Mouse (Mus musculus) frontal cortex, postnatal 14 days (tissue): ENCODE data around the gene Gm45808.
"Not testable (repeated sequence)": the region's sequence is repeated elsewhere in the genome, so short reads cannot be mapped to it uniquely, and the experiment has no call there.

Source experiments
- DNase-seq, 2 experiments: peaks; one replicate each; pipeline ENCODE4 v3.0.0; 2022; ENCODE audit warnings: low spot score in 2 of 2

The Gm45808 gene

DNA sequence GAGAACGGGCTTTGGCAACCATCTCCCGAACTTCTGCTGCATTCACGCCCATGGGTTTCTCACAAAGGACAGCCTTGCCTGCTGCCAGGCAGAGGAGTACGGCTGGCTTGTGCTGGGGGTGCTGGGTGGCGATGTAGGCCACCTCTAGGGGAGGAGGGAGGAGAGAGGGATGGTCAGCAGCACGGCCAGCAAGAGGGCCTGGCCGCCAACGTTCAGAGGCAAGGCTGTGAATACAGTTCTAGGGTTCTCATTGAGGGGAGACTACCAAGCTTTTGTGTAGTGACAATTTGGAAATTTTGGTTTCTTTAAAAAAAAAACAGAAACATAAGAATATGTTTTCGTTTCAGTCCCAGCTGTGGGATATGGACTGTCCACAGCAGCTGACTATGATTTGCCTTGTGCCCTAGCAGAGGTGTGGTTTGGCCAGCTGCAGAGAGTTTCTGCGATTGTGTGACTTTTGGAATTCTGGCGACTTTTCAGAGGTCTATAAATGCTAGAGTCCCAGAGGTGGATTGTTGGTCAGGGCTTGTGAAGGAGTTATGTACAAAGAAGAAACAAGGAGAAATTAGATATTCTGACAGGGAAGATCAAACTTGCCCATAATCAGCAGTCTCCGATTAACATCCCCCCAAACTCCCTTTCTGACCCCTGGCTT is at the start of gene Gm45808:
TSS of gene Gm45808 (minus strand) at position 51 of the 655 bp plus-strand sequence.
- DNase-seq = no peak

DNA sequence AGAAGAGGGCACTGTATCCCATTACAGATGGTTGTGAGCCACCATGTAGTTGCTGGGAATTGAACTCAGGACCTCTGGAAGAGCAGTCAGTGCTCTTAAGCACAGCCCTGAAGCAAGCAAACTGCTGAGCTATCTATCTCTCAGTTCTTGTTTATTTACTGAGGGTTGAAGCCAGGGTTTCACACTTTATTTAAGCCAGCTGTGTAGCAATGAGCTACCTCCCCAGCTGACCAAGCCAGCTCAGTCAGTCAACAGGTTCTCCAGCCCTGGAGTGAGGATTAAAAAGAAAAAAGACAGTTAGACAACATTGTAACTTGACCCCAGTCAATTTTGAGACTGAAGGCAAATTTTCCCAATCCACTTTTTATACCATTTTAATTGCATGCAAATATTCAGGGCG is 49.1 kb upstream of the Gm45808 start:
- no peak for DNase-seq

DNA sequence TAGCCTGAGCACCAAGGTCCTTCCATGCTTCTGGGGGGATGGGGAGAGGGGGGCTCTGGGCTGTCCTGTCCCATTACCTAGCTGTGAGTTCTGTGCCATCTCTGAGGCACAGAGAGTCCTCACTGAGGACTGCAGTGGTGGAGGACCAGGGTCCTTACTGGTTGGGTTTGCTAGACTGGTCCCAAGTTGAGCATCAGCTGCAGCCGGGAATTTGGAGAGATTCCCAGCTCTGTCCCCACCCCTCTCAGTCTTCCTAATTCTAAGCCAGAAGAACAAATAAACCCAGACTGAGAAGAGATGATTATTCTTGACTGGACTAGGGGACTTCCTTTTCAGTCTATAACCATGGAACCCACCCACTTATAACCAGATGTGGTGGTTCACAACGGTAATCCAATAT is 44.0 kb upstream of the Gm45808 start:
- DNase-seq = no peak

DNA sequence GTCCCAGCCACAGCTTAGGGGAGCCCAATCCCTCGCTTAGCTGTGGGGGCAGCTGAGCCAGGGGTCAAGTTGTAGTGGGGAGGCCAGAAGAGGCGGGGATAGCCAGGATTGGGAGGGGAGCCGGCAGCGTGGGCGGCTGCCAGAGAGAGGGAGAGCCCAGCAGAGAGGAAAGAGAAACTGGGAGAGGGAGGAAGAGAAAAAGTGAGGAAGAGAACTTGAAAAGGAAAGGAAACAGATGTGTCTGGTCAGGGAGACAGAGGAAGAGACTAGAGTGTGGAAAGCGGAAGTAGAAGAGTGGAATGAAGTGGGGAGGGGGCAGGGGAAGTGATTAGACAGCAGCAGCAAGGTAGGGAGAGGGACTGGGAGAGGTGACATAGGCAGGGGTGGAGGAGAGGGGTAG is 42.9 kb upstream of the Gm45808 start:
- DNase-seq = no peak

DNA sequence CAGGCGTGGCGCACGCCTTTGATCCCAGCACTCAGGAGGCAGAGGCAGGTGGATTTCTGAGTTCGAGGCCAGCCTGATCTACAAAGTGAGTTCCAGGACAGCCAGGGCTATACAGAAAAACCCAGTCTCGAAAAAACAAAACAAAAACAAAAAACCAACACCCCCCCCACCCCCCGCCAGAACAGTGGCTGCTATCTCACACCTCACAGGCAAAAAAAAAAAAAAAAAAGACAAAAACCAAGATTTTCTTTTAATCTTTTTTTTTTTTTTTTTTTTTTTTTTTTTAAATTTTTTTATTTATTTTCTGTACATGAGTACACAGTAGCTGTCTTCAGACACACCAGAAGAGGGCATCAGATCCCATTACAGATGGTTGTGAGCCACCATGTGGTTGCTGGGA is 40.6 kb upstream of the Gm45808 start:
- not testable (repeated sequence) for DNase-seq

DNA sequence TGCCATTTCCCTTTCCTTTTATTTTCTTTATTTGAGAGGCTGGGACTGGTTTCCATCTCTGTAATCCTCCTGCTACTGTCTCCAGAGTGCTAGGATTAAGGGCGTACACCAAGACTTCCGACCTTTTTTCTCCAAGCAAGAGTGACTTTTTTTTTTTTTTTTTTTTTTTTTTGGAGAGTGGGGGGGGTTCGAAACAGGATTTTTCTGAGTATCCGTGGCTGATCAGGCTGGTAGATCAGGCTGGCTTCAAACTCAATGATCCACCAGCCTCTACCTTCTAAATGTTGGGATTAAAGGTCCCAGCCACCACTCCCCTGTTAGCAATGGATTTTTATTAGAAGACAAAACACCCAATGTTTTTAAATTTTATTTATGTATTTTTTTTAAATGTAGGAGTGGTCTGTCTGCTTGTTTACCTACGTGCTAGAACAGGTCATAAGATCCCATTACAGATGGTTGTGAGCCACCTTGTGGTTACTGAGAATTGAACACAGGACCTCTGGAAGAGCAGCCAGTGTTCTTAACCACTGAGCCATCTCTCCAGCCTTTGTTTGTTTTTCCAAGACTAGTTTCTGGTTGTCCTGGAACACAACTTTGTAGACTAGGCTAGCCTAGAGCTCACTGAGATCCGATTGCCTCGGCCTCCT is 40.0 kb upstream of the Gm45808 start:
- no peak for DNase-seq

DNA sequence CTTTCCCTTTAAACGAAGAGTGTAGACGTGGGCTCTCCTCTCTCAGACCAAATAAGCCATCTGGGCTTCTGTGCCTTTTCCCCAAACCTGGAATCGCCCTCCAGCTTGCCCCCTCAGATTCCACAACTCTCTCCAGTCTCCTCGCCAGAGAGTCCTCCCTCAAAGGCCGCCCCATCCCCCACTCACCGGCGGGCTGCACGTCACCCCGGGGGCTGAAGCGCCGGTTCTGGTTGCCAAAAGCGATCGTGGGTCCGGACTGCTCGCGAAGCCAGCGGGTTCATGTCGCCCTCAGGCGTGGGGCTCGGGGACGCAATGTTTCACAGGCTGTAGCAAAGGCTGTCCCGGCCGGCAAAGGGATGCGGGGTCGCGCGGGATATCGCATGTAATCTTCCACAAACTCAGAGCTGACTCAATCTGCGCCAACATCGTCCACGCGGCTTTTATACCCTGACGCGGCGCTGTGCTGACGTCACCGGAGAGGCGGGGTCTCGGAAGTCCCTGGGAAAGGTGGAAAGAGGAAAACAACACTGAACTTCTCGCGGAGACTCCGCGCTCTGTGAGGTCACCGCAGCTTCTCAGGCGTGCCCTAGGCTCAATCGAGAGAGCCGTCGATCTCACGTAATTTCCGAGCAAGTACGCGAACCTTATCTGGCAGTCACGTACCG is 39.3 kb upstream of the Gm45808 start, which contains the start of the genes Ppp1r15a and Plekha4:
TSS of gene Ppp1r15a (minus strand) at position 460 of the 665 bp plus-strand sequence.
TSS of gene Plekha4 (plus strand) at position 522 of the 665 bp plus-strand sequence.
- peak; percentile 91 to 96 for DNase-seq

DNA sequence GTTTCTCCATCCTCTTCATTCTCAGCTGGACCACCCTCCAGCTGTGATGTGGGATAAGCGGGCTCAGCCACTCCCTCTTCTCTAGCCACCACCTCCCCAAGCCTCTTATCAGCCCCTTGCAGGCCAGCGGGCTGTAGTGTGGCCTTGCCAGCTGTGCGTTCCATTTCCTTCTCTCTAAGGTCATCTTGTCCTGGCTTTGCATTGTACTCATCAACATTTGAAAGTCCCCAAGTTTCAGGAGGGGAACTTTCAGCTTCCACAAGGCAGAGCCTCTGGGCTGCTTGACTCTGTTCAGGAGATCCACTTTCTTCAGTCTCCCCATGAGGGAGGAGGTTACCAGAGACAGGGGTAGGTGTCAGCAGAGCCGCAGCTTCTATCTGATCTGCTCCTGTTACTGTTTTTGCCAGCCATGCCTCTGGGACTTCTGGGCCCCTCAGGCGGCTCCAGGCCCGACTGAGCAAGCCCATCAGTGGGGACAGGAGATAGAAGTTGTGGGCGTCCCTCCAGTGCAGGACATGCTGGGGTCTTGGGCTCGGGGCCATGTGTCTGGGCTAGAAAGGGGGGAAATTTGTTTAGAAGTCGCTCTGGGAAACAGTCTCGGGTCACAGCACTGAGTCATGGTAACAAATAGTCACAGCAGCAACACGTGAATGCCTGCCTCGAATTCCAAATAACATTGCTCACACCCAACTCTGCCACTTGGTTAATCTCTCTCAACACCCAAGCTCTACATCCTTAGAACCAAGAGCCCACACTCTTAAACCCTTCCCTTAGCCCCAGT is 38.4 kb upstream of the Gm45808 start:
- no peak for DNase-seq

DNA sequence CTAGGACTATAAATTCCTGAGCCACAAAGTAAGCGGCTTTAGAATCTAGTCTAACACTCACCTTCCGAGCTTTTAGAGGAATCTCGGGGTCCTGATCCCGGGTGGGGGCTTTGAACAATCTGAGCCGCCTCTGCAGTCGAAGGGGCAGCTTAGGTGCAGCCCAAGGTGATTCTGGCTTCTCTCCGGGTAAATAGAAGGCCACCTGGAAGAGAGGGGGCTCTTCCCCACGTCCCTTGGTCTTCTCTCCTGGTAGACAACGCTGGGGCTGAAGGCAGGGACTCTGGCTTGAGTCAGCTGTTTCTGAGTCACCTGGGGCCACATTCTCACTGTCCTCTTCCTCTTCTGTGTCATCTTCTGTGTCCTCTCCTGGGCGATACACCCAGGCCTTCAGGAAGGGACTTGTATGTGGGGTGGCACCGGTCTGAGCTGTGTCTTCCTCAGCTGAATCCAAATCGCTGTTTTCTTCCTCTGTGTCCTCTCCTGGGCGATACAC is 37.1 kb upstream of the Gm45808 start:
- DNase-seq = no peak

DNA sequence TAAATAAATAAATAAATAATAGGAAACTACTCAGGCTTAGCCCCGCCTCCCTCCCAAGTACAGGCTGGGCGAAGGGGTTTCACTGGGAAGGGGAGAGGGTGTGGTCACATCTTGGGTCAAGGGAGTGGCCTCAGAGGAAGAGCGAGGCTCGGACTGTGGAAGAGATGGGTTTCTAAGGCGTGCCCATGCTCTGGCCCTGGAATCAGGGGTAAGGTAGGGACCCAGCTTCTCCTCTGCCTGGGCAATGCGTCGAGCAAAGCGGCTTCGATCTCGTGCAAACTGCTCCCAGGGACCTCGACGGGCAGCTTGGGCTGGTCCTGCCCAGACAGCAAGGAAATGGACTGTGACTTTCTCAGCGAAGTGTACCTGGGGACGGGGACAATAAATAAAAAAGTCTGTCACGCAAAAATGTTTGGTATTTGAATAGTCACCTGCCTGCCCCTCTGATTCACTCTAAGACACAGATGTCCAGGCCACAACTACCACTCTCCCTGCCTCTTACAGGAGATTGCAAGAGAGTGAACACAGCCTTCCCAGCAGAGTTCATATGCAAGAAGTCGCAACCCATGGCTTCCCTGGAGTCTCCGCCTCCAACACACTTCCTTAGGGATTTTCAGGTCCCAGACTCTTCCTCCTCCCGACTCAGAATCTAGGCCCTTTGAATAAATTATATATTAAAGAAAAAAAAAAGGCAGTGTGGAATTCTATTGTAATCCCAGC is 36.5 kb upstream of the Gm45808 start:
- DNase-seq = no peak

DNA sequence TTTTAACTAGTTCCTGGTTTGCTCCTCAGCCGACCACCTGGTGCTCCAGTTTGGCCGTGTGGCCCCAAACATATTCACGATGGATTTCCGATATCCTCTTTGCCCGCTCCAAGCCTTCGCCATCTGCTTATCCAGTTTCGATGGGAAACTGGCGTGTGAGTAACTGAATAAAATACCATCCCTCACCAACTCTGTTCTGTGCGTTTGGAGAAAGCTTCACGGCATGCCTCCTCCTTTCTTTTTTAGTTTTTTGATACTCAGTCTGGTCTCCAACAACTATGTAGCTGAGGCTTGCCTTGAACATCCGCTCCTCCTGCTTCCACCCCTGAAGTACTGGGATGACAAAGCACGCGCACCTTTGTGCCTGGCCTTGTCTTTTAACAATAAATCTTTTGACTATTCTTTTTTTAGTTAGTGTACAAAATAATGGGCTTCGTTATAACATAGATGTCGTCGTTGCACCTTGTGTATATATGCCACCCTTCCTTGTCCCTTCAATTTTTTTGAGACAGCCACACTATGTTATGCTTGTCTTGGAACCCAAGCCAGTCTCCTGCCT is 35.7 kb upstream of the Gm45808 start:
- DNase-seq = no peak

DNA sequence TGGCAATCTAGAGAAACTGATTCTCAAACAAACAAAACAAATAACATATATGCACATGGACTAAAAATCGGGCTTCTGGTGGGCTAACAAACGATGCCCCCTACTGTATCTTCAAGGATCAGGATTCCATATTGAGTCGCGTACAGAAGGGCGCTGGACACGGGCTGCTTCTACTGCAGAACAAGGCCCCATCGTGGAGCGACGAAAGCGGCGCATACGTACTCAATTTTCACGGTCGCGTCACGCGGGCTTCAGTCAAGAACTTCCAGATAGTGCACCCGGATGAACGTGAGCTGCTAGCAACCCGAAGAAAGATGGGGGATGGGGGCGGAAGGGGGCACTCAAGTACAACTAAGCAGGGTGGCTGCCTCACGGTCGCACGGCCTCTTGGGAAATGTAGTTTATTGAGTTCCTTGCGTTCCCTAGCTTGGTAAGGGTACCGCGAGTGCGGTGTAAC is 35.1 kb upstream of the Gm45808 start:
- DNase-seq = peak; percentile 88 to 90

DNA sequence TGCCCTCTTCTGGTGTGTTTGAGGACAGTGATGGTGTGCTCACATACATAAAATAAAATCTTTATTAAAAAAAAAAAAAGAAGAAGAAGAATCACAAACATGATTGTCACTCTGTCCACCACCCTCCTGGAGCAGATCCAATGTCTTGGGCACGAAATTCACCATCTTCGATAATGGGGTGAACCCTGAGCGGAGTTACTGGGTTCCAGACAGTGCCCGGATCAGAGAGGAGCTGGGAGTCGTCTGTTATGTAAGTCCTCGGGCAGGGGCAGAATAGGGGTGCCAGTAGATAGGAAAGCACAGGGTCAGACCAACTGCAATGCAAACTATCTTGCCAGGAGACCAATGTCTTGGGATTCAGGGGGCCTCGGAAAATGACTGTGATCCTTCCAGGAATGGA is 34.0 kb upstream of the Gm45808 start:
- no peak for DNase-seq

DNA sequence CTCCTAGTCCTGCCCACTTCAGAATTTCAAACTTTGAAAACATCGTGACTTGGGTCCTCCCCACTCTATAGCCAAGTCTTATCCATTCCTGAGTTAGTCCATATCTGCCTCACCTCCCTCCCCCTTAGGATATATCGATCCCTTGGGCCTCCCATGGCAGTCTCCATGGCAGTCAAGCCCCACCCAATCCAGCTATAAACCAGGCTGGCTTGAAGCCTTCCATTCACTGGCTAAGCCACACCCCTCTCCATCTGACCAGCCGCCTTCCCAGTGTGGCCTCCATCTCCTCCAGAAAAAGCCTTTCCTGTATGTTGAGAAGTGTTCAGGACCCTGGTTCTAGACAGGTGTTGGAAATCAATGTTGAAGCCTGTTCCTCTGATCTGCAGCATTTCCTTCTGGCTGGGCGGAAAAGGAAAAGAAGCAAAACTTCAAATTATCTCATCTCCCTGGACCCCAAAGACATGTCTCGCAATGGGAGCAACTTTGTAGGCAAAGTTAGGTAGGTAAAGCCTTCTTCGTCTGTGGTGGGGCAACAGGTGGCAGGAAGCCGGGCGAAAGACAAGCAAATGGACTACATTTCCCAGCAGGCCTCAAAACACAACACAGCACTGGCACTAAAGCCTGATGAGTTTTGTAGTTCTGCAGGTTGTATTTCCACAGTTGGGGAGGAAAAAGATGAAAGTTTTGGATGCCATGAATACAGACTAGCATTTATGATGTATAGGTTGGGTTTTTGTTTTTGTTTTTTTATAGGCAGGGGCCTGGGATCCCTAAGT is 32.9 kb upstream of the Gm45808 start:
- no peak for DNase-seq

DNA sequence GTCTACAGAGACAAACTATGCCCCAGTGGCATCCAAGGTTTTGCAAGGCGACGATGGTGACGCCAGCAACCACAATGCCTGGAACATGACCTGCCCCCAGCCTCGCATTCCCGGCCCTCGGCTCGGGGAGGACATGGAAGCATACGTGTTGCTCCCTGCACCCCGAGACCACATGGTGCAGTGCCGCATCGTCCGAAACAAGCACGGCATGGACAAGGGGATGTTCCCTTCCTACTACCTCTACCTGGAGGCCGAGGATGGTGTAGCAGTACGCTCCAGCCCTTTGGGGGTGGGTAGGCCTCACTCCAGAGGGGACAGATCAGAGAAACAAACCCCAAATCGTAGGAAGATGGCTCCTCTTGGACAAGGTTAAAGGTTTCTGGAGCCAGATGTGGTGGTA is 32.0 kb upstream of the Gm45808 start:
- no peak for DNase-seq

DNA sequence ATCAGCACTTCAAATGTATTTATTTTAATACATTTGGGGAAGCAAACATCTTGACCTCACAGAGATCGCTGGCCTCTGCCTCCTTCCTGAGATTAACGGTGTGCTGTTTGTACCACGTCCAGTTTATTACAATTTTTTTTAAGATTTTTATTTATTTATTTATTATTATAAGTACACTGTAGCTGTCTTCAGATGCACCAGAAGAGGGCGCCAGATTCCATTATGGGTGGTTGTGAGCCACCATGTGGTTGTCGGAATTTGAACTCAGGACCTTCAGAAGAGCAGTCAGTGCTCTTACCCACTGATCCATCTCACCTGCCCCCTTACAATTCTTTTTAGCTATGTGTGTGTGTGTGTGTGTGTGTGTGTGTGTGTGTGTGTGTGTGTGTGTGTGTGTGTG is 30.2 kb upstream of the Gm45808 start:
- not testable (repeated sequence) for DNase-seq

DNA sequence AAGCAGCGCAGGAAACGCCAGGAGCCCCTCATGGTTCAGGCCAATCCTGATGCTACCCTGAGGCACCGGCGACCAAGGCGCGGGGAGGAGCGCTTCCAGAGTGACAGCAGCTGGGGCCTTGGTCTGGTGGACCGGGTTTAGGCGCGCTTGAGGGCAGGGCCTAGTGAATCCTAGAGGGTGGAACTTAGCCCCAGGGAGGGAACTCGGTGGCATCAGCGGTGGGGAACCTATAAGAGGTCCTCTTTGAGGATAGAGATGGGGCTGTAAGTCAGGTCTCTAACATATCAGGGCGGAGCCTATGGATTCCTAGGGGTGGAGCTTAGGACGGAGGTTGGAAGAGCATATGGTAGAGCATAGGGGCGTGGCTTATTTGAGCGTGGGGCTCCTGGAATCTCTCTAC is 28.8 kb upstream of the Gm45808 start:
- no peak for DNase-seq

DNA sequence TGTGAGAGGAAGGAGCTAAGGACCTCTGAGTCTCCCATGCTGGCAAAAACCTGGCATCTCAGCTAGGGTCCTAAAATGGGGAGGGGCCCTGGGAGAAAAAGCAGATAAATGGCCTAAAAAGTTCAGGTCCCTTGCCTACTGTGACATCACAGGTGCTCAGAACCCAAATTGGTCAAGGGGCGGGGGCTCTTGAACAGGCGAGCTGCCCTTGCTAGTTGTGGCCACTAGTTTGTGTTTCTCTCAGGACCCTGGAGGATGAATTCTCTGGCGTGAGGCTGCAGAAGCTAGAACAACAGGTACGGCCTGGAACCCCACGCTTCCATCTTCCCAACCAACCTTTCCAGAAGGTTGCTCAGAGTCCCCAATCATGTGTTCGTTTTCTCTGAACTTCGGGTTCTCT is 27.8 kb upstream of the Gm45808 start:
- no peak for DNase-seq

DNA sequence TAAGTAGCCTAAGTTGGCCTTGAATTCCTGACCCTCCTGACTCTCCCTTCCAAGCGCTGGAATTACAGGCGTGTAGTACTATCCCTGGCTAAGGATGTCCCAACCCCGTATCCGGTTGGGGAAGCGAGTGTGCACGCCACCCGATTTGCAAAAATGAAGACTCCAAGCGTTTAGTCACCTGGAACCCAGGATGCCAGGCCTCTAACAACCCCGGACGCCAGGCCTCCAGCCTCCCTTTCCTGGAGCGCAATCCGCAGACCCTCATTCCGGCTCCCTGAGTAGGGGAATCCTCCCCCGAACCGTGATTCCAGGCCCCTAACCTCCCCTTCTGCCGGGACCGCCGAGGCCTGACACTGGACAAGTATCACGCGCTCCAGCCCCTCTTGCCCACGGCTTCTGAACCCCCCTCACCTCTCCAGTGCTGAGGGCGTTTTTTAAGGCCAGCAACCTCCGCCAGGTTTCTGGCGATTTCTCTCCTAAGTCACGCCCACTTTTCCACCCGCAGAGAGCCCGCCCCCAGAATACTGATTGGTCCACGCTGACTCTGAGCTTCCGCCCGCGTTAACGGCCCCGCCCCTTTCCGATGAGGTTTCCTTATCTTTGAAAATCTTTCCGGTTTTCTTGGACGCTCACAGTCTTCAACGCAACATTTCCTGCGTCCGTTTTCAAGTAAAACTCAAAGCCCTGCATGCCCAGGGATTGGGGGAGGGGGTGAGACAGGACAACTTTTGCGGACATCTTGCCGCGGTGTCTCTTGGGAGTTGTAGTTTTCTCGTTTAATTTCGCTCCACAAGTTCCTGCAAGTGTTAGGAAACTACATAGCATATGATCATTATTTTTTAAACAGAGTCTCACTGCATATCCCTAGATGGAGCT is 23.5 kb upstream of the Gm45808 start, which contains the start of gene Nucb1:
TSS of gene Nucb1 (minus strand) at position 495 of the 876 bp plus-strand sequence.
- peak; percentile 83 to 86 for DNase-seq
